Mouse (Mus musculus) embryo, embryonic 9.5 days (tissue): ENCODE measurements around the gene Mrvi1.
A peak's percentile ranks its signal among the peaks of the same experiment; 100 is the strongest.

Experiments
- DNase-seq: peaks from one replicate; pipeline ENCODE4 v3.0.0-alpha.2; 2017; ENCODE audit errors: extremely low spot score

Gene Mrvi1

GRCm38 (mm10) chr7:110981036-110981435 is 1.2 kb downstream of the Mrvi1 start:
- no peak for DNase-seq

- DNase-seq = no peak
Observed at GRCm38 (mm10) chr7:110977699-110978392, 4.4 kb downstream of the Mrvi1 start.

- DNase-seq = no peak
Observed at GRCm38 (mm10) chr7:110973450-110973849, 8.8 kb downstream of the Mrvi1 start.

GRCm38 (mm10) chr7:110972796-110973195 is 9.5 kb downstream of the Mrvi1 start:
- no peak for DNase-seq

GRCm38 (mm10) chr7:110967373-110967772 is 14.9 kb downstream of the Mrvi1 start:
- DNase-seq = no peak

GRCm38 (mm10) chr7:110966853-110967252 is 15.4 kb downstream of the Mrvi1 start:
- DNase-seq = no peak

GRCm38 (mm10) chr7:110965387-110965786 is 16.9 kb downstream of the Mrvi1 start:
- no peak for DNase-seq

GRCm38 (mm10) chr7:110963655-110963997 is 18.6 kb downstream of the Mrvi1 start:
- DNase-seq = no peak

GRCm38 (mm10) chr7:110962943-110963654 is 19.2 kb downstream of the Mrvi1 start:
- DNase-seq = no peak

- DNase-seq = no peak
Observed at GRCm38 (mm10) chr7:110962497-110962896, 19.8 kb downstream of the Mrvi1 start.

- DNase-seq = no peak
Observed at GRCm38 (mm10) chr7:110956422-110957170, 25.7 kb downstream of the Mrvi1 start.

GRCm38 (mm10) chr7:110955576-110955975 is 26.7 kb downstream of the Mrvi1 start:
- no peak for DNase-seq

GRCm38 (mm10) chr7:110954072-110954858 is 28.0 kb downstream of the Mrvi1 start:
- DNase-seq = no peak

GRCm38 (mm10) chr7:110953210-110953609 is 29.1 kb downstream of the Mrvi1 start:
- DNase-seq = no peak

GRCm38 (mm10) chr7:110950621-110950925 is 31.7 kb downstream of the Mrvi1 start:
- DNase-seq = no peak

GRCm38 (mm10) chr7:110949785-110950620 is 32.3 kb downstream of the Mrvi1 start:
- DNase-seq = no peak

GRCm38 (mm10) chr7:110948579-110948978 is 33.7 kb downstream of the Mrvi1 start:
- DNase-seq = no peak

GRCm38 (mm10) chr7:110947616-110948015 is 34.6 kb downstream of the Mrvi1 start:
- DNase-seq = no peak

- peak; percentile 20 for DNase-seq
Observed at GRCm38 (mm10) chr7:110946731-110947130, 35.5 kb downstream of the Mrvi1 start.

GRCm38 (mm10) chr7:110944321-110944720 is 37.9 kb downstream of the Mrvi1 start:
- DNase-seq = no peak
